Mouse (Mus musculus): ENCODE results near the gene Trex2. TPM values are rescaled to one million over a fixed set of nuclear protein-coding genes. Genes with fewer than 3 reads are reported as not detected.

The Trex2 gene
- polyA plus RNA-seq (2016; fragmentation: Nextera tagmentation; extraction: Ambion mirVana), result not detected in 2 replicates

DNA sequence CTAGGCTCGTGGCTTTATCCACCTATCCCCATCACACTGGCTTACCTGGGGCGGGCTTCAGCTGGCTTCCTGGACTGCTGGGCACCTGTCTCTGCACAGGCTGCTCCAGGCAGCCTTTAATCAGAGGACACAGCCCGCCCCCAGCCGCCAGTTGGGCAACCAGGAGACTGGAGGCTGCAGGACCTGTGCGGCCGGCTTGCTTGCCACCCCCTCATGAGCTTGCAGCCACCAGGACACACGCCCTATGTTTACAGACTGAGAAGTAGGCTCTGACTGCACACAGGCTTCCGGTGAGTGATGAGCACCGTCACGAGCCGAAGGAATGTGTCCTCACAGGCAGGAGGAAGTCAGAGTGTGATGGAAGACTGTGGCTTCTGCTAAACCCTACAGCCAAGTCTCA is at the start of gene Trex2:
Trex2 (minus strand) TSS at position 93 of the 400 bp plus-strand sequence.
- H3K36me3 ChIP-seq (replicated peaks), result no peaks in the 10 kb centered on the region
- no peak within 1 kb of the TSS for H3K4me3 ChIP-seq (replicated peaks)
- no peaks in the 10 kb centered on the region for H3K27me3 ChIP-seq
- H3K27ac ChIP-seq, result no peak within 1 kb of the TSS
- no peaks in the 10 kb centered on the region for H3K9me3 ChIP-seq
- no peak within 1 kb of the TSS for H3K9ac ChIP-seq
- no peaks in the 10 kb centered on the region for H3K4me1 ChIP-seq
- no peak for ATAC-seq (ENCODE audit: low FRiP score)
- H3K4me2 ChIP-seq, result no peak within 1 kb of the TSS
- WGBS, result 82% methylated on average over 11 of the region's 11 CpGs

DNA sequence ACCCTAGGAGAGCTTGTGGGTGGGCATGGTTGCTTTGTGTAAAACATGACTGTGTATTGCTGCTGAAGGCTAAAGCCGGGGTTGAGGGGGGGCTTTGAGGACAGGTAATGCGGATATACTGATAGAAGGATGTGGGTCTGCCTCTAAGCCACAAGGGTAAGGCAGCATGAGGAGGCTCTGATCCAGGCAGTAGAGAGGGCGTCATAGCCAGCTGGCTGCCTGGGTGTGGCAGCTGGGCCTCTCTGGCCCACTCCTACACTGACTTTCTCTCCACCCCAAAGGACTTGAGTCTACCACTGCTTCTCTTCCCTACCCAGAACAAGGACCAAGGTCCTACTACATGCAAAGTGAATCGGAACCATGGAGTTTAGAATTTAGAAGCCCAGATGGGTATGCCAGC is 49.7 kb upstream of the Trex2 start:
- H3K4me2 ChIP-seq, result no peak overlapping the region
- ATAC-seq (ENCODE audit: low FRiP score), result no peak
- peaks cover 22% of the 10 kb centered on the region for H3K27me3 ChIP-seq
- no peak overlapping the region for H3K4me3 ChIP-seq (replicated peaks)
- no peaks in the 10 kb centered on the region for H3K36me3 ChIP-seq (replicated peaks)
- H3K27ac ChIP-seq, result no peak overlapping the region
- no peaks in the 10 kb centered on the region for H3K9me3 ChIP-seq
- WGBS, result 89% methylated on average over 4 of the region's 4 CpGs
- no peak overlapping the region for H3K9ac ChIP-seq
- H3K4me1 ChIP-seq, result no peaks in the 10 kb centered on the region

DNA sequence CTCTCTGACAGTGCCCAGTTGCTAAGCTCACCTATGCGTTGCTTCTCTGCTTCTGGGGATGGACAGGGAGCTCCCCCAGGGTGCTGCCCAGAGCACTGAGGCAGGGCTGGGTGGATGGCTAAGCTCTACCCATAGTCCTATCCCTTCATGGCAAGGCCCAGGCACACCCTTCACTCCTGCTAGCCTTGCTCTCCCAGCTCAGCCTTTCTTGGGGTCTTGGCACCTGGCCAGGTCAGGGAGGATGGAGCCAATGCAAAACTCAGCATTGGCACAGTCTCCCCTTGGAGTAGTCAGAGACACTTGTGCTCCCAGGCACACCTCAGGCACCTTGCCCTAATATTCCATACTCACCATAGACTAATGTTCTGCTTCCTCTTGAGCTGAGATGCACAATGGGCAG is 48.9 kb upstream of the Trex2 start:
- 74% methylated on average over 1 of the region's 1 CpGs for WGBS
- Histone ChIP-seq H3K36me3 (replicated peaks) (no peaks in the 10 kb centered on the region), H3K4me3 (replicated peaks) (no peak overlapping the region; the same call in 1 of the 2 replicates), H3K9me3 (no peaks in the 10 kb centered on the region), H3K4me2 (no peak overlapping the region), H3K4me1 (no peaks in the 10 kb centered on the region), H3K27me3 (peaks cover 25% of the 10 kb centered on the region), H3K27ac (no peak overlapping the region), H3K9ac (no peak overlapping the region)
- ATAC-seq (ENCODE audit: low FRiP score), result no peak

DNA sequence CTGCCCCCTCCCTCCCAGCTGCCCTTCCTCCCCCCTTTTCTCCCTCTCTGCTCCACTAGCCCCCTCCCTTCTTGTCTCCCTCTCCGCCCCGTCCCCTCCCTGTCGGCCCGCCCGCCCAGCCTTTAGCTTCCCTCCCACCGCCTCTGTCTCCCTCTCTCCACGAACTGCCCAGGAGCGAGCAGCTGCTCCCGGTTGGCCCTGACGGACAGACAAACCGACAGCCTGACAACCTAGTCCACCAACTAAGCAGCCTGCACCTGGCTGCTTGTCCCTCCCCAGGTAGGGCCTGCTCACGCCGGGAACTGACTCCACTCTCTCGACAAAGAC is 48.3 kb upstream of the Trex2 start, which contains the start of gene Bgn:
Bgn (plus strand) TSS at position 119 of the 327 bp plus-strand sequence.
- no peaks in the 10 kb centered on the region for H3K9me3 ChIP-seq
- H3K4me2 ChIP-seq, result peak within 1 kb of the TSS; percentile 8; the same call in 1 of the 2 replicates
- 28% methylated on average over 8 of the region's 14 CpGs for WGBS
- H3K4me3 ChIP-seq (replicated peaks), result peak within 1 kb of the TSS; percentile 5; the same call in 1 of the 2 replicates
- no peak within 1 kb of the TSS for H3K27ac ChIP-seq
- no peaks in the 10 kb centered on the region for H3K36me3 ChIP-seq (replicated peaks)
- H3K4me1 ChIP-seq, result no peaks in the 10 kb centered on the region
- no peak for ATAC-seq (ENCODE audit: low FRiP score)
- no peak within 1 kb of the TSS for H3K9ac ChIP-seq
- peaks cover 25% of the 10 kb centered on the region for H3K27me3 ChIP-seq

DNA sequence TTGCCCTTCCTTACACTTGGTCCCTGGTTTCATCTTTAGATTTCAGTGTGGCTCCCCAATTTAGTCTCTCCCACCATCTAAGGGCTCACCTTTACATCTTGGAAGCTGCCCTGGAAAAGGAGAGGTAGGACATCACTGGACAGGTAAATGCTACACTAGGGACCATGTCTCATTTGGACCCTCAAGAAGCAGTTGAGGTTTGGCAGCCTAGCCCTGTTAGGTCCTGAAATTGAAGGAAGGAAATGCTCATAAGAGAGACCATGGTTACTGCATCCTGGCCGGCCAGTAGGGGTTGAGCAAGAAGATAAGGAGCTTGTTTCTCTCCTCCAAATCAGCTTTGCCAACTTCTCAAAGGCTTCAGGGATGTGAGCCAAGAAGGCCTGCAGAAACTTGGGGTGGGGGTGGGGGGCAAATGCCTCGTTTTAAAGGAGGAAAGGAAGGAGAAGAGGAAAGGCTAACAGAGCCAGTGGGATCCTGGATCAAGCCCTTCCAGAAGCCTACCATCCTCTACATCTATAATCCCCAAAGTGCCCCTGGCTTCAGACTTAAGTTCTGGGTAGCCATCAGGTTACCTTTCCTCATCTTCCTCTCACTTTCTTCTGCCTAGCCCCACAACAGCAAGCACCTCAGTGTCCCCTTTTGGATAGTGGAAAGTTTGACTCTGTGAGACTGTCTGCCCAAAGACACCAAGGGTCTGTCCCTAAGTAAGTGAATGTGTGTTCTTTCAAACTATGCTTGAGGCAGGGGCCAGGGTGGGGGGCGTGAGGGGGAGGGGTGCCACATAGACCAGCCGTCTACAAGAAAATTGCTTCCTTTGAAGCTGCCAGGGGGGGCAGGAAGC is 47.7 kb upstream of the Trex2 start:
- WGBS, result 53% methylated on average over 4 of the region's 4 CpGs
- ATAC-seq (ENCODE audit: low FRiP score), result no peak
- peak overlapping the region; percentile 8; the same call in 1 of the 2 replicates for H3K4me2 ChIP-seq
- H3K9ac ChIP-seq, result no peak overlapping the region
- no peak overlapping the region for H3K4me3 ChIP-seq (replicated peaks)
- peaks cover 24% of the 10 kb centered on the region for H3K27me3 ChIP-seq
- H3K4me1 ChIP-seq, result no peaks in the 10 kb centered on the region
- no peak overlapping the region for H3K27ac ChIP-seq
- no peaks in the 10 kb centered on the region for H3K9me3 ChIP-seq
- no peaks in the 10 kb centered on the region for H3K36me3 ChIP-seq (replicated peaks)

DNA sequence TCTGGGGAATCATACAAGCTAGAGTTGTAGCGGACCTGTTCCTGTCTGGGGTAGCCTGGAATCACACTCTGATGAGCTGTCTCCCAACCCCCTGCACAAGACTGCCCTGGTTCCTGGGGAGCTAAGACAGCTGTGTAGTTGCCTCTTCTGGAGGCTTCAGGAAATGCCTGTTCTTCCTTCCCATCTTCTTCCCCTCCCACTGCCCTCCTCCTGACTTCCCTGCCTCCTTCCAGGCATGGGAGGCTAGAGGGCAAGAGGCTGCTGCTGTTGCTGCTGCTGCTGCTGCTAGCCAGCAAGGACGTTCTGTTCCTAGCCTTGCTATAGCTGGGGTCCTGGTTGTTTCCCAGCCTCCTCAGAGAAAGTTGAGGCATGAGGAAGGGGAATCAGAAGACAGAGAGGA is 45.2 kb upstream of the Trex2 start:
- Histone ChIP-seq H3K9me3 (no peaks in the 10 kb centered on the region), H3K4me1 (no peaks in the 10 kb centered on the region), H3K36me3 (replicated peaks) (no peaks in the 10 kb centered on the region), H3K27ac (no peak overlapping the region), H3K4me3 (replicated peaks) (no peak overlapping the region), H3K4me2 (no peak overlapping the region), H3K27me3 (peaks cover 17% of the 10 kb centered on the region), H3K9ac (no peak overlapping the region)
- ATAC-seq (ENCODE audit: low FRiP score), result no peak
- 59% methylated on average over 2 of the region's 2 CpGs for WGBS

DNA sequence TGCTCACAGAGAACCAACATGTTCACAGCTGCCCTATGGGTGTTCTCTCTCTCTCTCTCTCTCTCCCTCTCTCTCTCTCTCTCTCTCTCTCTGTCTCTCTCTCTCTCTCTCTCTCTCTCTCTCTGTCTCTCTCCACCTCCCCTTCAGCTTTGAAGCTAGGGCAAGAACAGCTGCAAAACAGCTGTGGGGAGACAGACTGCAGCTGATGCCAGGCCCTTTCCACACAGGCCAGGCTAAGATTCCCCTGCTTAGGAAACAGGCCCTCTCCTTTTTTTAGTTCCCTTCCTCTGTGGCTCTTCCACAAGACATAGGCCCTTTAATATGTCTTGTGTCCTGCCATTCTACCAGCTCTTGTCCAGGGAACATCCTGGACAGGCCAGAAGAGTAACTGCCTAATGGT is 44.5 kb upstream of the Trex2 start:
- H3K36me3 ChIP-seq (replicated peaks), result no peaks in the 10 kb centered on the region
- H3K27me3 ChIP-seq, result peaks cover 20% of the 10 kb centered on the region
- H3K4me2 ChIP-seq, result no peak overlapping the region
- no peak overlapping the region for H3K4me3 ChIP-seq (replicated peaks)
- ATAC-seq (ENCODE audit: low FRiP score), result no peak
- no peak overlapping the region for H3K9ac ChIP-seq
- no peaks in the 10 kb centered on the region for H3K4me1 ChIP-seq
- no peaks in the 10 kb centered on the region for H3K9me3 ChIP-seq
- no peak overlapping the region for H3K27ac ChIP-seq

DNA sequence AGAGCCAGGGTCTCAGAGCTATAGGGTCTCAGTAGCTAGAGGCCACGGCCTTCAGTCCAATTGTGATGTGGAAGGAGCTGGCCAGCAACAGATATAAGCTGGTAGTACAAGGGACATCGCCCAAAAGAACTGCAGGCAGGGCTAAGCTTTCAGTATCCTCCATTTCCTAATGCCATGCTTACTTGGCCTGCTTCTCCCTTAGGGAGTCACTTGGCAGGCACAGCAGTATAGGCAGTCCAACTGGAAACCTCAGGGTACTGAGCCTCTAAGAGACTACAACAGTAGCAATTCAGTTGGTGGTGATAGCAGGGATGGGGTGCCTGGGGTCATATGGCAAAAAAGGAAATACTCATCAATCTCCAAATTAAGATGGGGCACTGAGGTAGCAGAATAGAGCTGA is 42.4 kb upstream of the Trex2 start:
- H3K4me3 ChIP-seq (replicated peaks), result no peak overlapping the region
- H3K4me1 ChIP-seq, result no peaks in the 10 kb centered on the region
- no peak overlapping the region for H3K4me2 ChIP-seq
- no peaks in the 10 kb centered on the region for H3K9me3 ChIP-seq
- no peak overlapping the region for H3K9ac ChIP-seq
- no peak overlapping the region for H3K27ac ChIP-seq
- WGBS, result 85% methylated on average over 2 of the region's 2 CpGs
- peaks cover 17% of the 10 kb centered on the region; the same call in 1 of the 2 replicates for H3K27me3 ChIP-seq
- no peak for ATAC-seq (ENCODE audit: low FRiP score)
- no peaks in the 10 kb centered on the region for H3K36me3 ChIP-seq (replicated peaks)

DNA sequence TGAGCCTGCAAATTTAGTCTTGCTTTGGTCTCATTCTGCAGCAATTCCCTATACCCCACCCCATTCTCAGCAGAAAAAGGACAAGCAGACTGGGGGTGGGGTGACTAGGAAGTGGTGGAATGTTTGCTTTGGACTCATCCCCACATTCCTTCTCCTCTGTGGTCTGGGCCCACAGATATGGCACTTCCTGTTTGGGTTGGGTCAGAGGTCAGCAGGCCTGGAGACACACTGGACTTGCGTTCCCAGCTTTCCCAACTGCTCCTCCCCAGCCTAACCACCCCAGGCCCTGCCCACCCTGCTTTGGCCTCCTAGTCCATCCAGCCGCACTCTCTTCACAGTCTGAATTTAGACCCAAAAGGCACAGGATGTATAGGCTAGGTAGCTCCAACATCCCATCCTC is 41.5 kb upstream of the Trex2 start:
- H3K36me3 ChIP-seq (replicated peaks), result no peaks in the 10 kb centered on the region
- H3K27me3 ChIP-seq, result peaks cover 17% of the 10 kb centered on the region; the same call in 1 of the 2 replicates
- no peak overlapping the region for H3K4me2 ChIP-seq
- H3K9ac ChIP-seq, result no peak overlapping the region
- no peak overlapping the region for H3K4me3 ChIP-seq (replicated peaks)
- no peak overlapping the region for H3K27ac ChIP-seq
- 76% methylated on average over 2 of the region's 2 CpGs for WGBS
- no peaks in the 10 kb centered on the region for H3K4me1 ChIP-seq
- H3K9me3 ChIP-seq, result no peaks in the 10 kb centered on the region
- ATAC-seq (ENCODE audit: low FRiP score), result no peak

DNA sequence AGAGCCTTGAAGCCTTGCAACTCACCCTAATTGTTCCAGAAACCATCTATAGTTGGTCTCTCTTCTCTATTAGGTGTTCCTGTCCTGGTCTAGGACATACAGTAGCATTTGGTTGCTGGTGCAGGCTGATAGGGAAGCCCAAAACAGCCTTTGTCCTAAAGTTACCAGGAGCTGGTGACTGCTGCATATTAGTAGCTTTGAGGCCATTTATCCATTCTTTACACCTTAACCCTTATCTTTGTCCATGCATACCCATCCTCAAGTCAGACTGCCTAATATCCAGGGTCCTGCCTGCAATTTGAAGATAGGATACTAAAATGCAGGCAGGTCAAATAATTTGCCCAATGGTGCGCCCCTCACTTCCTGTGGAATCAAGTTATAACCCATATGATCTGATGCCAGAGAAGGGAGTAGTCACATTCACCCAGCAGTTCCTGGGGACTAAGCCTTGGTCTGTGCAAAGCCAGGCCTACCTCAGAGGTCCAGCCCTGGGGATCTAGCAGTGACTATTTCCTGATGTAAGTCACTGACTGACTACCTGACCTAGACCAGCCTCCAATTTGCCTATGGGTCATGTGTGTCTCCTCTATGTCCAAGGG is 40.6 kb upstream of the Trex2 start:
- no peak overlapping the region for H3K4me2 ChIP-seq
- no peak overlapping the region for H3K27ac ChIP-seq
- no peaks in the 10 kb centered on the region for H3K9me3 ChIP-seq
- H3K36me3 ChIP-seq (replicated peaks), result no peaks in the 10 kb centered on the region
- no peak overlapping the region for H3K9ac ChIP-seq
- no peak for ATAC-seq (ENCODE audit: low FRiP score)
- WGBS, result 91% methylated on average over 1 of the region's 1 CpGs
- peaks cover 17% of the 10 kb centered on the region; the same call in 1 of the 2 replicates for H3K27me3 ChIP-seq
- no peaks in the 10 kb centered on the region for H3K4me1 ChIP-seq
- H3K4me3 ChIP-seq (replicated peaks), result no peak overlapping the region

DNA sequence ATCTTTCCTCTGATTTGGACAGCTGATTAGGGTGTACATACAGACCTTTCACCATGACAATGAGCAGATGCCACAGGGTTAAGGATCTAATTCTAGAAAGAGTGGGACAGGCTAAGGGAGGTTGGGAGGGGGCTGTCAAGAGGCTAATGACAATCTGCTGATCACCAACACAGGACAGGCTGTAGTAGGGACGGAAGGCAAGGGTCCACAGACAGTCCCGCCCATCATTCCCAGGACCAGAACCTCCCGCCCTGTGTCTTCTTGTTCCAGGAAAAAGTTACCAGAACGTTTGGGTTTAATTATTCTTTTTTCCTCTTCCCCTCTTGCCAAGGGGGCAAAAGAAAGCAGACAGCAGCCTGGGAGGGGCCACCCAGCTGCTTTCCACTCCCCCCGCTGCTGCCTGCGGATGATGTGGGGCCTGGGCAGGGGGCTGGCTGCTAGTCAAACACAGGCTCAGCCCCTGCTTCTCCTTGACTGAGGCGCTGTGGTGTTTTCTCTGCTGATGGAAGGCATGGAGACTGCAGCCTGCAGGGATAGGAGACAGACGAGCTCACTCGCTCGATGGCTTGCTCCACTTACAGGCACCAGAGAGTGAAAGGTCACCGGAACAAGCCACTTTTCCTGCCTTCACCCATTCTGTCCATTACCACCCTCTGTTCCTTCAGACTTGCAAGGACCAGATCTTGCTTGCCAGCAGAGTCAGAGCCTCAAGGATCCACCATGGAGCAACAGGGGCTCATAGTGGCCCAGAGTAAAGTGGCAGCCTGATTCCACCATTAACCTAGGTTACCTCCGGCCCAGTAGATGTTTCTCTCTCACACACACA is 39.4 kb upstream of the Trex2 start:
- Histone ChIP-seq H3K27ac (no peak overlapping the region), H3K9me3 (no peaks in the 10 kb centered on the region), H3K4me1 (no peaks in the 10 kb centered on the region), H3K4me2 (no peak overlapping the region), H3K4me3 (replicated peaks) (no peak overlapping the region), H3K36me3 (replicated peaks) (no peaks in the 10 kb centered on the region), H3K9ac (no peak overlapping the region), H3K27me3 (peaks cover 19% of the 10 kb centered on the region; the same call in 1 of the 2 replicates)
- ATAC-seq (ENCODE audit: low FRiP score), result no peak
- WGBS, result 69% methylated on average over 11 of the region's 12 CpGs

DNA sequence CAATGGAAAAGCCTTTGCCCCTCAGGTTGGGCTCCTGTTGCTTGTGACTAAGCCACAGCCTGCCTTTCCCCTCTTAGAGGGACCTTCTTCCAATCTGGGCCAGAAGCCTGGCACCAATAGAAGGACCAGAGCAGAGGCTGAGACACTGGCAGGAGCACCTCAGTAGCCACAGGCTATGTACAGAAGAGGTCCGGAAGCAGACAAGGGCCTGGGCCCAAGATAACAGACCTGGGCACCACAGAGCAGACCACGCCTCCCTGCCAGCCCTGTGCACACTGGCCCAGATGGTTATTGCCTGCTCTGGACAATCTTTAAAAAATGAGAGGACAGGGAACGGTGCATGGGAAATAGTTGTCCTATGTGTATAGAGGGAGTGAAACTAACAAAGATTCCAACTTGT is 36.6 kb upstream of the Trex2 start:
- 85% methylated on average over 3 of the region's 3 CpGs for WGBS
- no peaks in the 10 kb centered on the region for H3K9me3 ChIP-seq
- ATAC-seq (ENCODE audit: low FRiP score), result no peak

More for the DNA sequence above, 36.6 kb upstream of the Trex2 start:
- H3K36me3 ChIP-seq (replicated peaks), result no peaks in the 10 kb centered on the region
- no peak overlapping the region for H3K9ac ChIP-seq
- H3K27ac ChIP-seq, result no peak overlapping the region
- H3K4me2 ChIP-seq, result no peak overlapping the region
- no peaks in the 10 kb centered on the region for H3K4me1 ChIP-seq
- no peak overlapping the region for H3K4me3 ChIP-seq (replicated peaks)
- 0 out of 2 replicates have a peak, but pooled peaks cover 7% of the 10 kb centered on the region for H3K27me3 ChIP-seq
